Mouse (Mus musculus) spleen, adult 10 weeks (tissue): ENCODE results near the gene Olfr467. TPM values are rescaled to one million over a fixed set of nuclear protein-coding genes. Genes with fewer than 3 reads are reported as not detected.

ENCODE experiments used
- polyA plus RNA-seq: library from polyadenylated mRNA; stranded (reverse); fragments of 350-450 nt; fragmentation: Illumina TruSeq; extraction: RNeasy Lipid Tissue Mini Kit (QIAGEN cat#74804); gene quantifications from one replicate; pipeline ENCODE4 v1.2.3, GENCODE M21; 2015; ENCODE audit warnings: low replicate concordance; ENCODE audit not compliant: insufficient read depth

Olfr467 gene
- not detected for polyA plus RNA-seq

GRCm38 (mm10) chr7:107811963-107812362 is at the start of gene Olfr467:
TSS of gene Olfr467 (plus strand) at chr7:107812263.

GRCm38 (mm10) chr7:107801108-107801507 is 11.0 kb upstream of the Olfr467 start, which contains the start of gene Ovch2:
TSS of gene Ovch2 (minus strand) at chr7:107801208.

GRCm38 (mm10) chr7:107825441-107825840 is 13.4 kb downstream of the Olfr467 start, which contains the start of gene Olfr469:
TSS of gene Olfr469 (minus strand) at chr7:107825541.

GRCm38 (mm10) chr7:107847390-107847789 is 35.3 kb downstream of the Olfr467 start, which contains the start of gene Olfr470:
TSS of gene Olfr470 (minus strand) at chr7:107847490.

Other genes with a start within 250 kb of the Olfr467 start
- gene Olfml1, start 244.8 kb upstream of the Olfr467 start, polyA plus RNA-seq: 11.1 TPM
- 18.0 TPM for gene Ppfibp2, start 217.1 kb upstream of the Olfr467 start, polyA plus RNA-seq
- not detected for gene 5330417H12Rik, start 187.1 kb upstream of the Olfr467 start, polyA plus RNA-seq
- not detected for gene Cyb5r2, start 54.2 kb upstream of the Olfr467 start, polyA plus RNA-seq
- not detected for gene Ovch2, start 11.1 kb upstream of the Olfr467 start, polyA plus RNA-seq
- gene Olfr469, start 13.3 kb downstream of the Olfr467 start, polyA plus RNA-seq: not detected
- gene Olfr470, start 35.2 kb downstream of the Olfr467 start, polyA plus RNA-seq: not detected
- not detected for gene Olfr472, start 85.6 kb downstream of the Olfr467 start, polyA plus RNA-seq
- not detected for gene Olfr473, start 118.2 kb downstream of the Olfr467 start, polyA plus RNA-seq
- not detected for gene Olfr474, start 142.4 kb downstream of the Olfr467 start, polyA plus RNA-seq
- gene Olfr476, start 152.5 kb downstream of the Olfr467 start, polyA plus RNA-seq: not detected
- not detected for gene Olfr477, start 174.4 kb downstream of the Olfr467 start, polyA plus RNA-seq
- not detected for gene Olfr478, start 221.7 kb downstream of the Olfr467 start, polyA plus RNA-seq
- not detected for gene Olfr479, start 238.4 kb downstream of the Olfr467 start, polyA plus RNA-seq